Mouse (Mus musculus) lung, postnatal 4 days (tissue): ENCODE data around the gene Bcdin3d.
A peak's percentile ranks its signal among the peaks of the same experiment; 100 is the strongest.
"Not testable (repeated sequence)": the region's sequence is repeated elsewhere in the genome, so short reads cannot be mapped to it uniquely, and the experiment has no call there.

Source experiments
- DNase-seq, 2 experiments: peaks; one replicate each; pipeline ENCODE4 v3.0.0; 2021

Bcdin3d gene

DNA sequence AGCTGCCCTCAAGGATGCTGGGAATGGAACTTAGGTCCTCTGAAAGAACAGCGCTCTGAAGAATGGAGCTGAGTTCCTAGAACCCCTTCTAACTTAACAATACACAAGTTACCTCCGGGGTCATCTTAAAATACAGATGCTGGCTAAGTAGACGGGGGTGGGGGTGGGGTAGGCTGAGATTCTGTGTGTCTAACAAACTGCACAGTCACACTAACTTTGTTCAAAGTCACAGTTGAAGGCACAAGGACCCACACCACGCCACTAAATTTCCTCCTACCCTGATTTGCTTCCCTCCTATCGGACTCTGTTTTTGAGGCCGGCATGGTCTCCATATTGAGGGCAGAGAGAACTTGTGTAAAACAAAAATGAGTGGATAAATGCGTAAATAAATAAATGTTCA is 1.6 kb downstream of the Bcdin3d start:
- no peak for DNase-seq

DNA sequence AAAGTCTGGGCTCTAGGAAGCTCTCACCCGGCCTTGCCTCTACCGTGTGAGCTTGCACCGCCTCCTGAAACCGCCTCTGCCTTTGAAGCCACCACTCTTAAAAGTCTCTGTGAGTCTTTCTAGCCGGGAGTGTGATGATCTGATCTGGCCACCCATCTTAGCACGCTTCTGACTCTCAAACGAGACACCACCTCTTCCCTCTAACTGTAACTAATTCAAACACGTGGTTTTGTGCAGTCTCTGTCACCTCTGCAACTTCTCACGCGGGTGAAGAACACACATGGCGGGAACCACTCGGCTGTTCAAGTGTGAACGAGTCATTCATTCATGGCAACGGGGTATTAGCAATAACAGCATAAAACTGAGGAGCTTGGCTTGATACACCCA is 2.9 kb downstream of the Bcdin3d start:
- no peak for DNase-seq

DNA sequence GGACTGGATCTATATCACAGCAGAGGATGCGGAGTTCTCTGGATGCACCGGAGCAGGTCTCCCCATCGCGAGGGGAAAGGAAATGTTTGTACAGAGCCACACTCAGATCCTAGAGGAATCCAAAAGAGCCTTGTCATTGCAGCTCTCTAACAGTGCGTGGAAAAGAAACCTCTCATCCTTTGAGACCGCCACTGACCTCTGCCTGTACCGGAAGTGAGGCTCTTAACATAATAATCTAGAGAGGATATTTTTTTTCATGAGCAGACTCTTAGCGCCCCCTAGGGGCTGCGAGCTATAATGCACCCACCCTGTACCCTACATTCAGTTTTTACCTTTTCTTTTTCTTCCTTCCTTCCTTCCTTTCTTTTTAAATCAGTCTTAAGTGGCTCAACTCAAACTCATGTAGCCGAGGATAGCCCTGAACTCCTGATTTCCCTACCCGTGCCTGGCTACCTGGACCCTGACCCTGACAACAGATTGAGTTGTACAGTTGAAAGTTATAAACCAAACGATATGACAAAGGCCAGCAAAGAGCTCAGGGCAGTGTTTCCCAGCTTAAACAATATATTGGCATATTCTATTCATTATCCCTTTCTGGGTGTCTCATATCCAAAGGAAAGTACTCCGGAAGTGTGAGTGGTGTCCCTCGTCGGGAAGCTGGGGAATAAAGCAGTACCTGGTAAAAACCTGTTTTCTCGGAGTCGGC is 3.4 kb downstream of the Bcdin3d start:
- DNase-seq = peak; percentile 60 to 73

DNA sequence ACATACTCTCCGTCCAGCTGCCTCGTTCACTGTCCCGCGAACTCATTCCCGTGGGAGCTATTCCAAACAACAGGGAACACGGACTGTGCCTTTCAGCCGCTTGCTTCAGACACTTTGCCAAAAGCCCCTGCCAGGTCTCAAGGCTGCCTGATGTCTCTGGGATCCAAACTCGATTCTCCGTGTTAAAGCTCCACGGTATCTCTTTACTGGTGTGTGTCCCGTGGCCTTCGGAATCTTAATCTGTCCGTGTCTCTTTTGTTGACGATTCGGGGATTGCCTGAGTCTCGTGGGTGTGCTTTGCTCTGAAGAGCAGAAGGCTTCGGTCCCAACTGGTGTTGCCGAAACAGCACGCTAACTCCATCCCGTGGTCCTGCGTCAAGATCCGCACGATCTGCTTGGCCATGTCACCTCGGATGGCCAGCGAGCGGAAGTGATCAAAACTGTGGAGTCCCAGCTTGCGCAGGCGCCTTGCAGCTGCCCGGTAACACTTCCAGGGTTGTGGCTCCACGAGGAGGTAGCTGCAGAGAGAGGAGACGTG is 4.2 kb downstream of the Bcdin3d start:
- no peak for DNase-seq

DNA sequence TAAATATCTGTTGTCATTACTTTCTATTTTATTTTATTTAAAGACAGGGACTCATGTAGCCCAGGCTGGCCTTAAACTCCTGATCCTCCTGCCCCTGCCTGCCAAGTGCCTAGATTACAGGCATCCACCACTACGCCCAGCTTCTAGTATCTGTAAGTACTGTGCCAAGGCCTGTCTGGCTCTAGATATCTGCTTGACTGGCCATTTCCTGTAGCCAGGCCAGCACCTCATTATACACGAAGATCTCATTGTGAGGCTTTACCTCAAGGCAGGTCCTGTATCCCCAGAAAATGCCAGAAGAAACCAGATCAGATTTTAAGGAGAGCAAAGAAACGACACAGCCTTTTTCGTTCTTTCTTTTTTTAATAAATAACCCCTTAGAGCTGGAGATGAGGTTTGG is 4.8 kb downstream of the Bcdin3d start:
- DNase-seq = no peak

DNA sequence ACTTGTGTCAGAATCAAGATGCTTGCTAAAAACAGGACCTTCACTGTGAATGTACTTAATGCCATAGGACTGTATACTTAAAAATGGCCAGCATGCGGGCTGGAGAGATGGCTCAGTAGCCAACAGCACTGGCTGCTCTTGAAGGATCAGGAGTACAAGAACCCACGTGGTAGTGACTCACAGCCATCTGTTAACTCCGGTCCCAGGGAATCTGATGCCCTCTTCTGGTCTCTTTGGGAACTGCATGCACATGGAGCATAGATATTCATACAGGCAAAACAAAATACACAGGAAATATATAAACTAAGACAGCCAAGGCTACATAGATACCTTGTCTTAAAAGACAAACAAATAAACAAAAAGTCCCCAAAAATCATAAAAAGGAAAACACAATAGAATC is 5.5 kb downstream of the Bcdin3d start:
- peak; percentile 67 to 90 for DNase-seq

DNA sequence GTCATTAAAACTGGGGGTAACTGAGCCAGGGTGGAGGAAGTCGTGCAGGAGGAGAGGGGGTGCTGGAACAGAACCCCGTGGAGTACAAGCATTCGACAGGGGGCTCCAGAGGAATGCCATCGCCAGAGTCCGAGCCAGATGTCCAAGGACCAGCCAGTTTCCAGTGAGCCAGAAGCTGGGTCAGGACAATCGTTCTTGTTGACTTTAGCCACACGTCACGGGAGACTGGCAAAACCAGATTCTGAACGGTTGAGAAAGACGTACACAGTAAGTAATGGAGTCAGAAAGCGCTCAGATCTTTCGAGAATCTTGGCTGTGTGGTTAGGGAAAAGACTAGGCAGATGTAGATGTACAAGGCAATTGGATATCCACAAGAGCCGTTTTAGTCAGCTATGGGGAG is 11.3 kb downstream of the Bcdin3d start:
- DNase-seq = peak in 1 of 2 experiments; percentile 43

DNA sequence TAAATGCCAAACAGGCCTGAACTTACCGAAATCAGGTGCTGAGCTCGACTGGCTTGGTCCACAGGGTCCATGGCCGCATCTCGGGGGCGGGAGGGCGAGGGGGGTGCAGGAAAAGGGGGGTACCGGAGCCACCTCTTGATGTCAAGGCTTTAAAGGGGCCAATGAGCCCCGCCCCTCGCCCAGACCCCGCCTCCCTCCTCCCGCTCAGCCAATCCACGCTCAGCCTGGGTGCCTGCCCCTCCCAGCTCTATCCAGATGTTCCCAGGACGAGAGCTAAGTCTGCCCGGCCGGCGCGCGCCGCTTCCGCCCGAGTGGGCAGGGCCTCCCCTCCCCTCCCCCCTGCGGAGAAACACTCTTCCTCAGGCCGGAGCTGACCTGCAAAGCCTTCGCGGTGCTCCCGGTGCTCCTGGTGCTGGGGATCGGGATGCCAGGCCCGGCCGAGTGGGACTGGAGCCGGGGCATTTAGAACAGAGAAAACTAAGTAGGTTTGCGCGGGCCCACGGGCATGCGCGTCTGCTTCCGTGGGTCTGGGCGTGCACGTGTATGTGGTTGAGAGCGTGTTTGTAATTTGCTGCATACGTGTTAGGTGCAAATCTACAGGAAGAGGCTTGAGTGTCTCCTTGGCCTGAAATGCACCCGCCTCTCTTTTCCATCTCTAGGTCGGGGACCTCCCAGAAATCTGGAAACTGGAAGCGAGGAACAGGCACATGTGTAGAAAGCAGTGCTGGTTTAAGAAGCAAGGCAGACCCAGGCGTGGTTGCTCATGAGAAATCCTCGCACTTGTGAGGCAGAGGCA is 16.7 kb downstream of the Bcdin3d start, which contains the start of gene Nckap5l:
Nckap5l (minus strand) TSS at position 143 of the 796 bp plus-strand sequence.
- peak; percentile 95 for DNase-seq

DNA sequence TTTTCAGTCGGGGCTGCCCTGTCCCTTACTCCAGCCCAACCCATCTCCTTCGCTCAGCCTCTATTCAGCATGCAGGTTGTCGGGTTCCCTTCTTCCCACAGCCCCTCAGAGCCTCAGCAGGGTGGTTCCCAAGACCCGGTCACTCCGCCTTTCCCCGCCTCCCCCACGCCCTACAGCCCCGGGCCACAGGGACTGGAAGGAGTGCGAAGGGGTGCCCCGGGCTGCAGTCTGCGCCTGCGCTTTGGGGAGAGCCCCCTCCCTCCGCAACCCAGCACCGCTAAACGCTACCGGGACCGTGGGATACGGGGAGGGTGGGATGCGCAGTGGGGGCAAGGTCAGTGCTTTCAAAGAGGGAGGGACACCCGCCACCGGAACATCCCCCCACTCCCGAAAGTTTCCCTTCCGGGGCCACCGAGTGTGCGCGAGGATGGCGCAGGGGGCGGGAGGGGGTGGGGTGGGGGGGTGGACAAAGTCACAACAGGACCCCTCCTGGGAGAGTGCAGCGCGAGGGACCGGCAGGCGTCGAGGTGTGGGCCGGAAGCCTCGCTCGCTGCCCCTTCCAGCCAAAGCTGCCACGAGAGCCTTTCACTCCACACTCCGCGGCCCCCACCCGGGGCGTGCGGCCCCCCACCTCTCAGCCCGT is 17.4 kb downstream of the Bcdin3d start:
- peak; percentile 75 to 81 for DNase-seq

DNA sequence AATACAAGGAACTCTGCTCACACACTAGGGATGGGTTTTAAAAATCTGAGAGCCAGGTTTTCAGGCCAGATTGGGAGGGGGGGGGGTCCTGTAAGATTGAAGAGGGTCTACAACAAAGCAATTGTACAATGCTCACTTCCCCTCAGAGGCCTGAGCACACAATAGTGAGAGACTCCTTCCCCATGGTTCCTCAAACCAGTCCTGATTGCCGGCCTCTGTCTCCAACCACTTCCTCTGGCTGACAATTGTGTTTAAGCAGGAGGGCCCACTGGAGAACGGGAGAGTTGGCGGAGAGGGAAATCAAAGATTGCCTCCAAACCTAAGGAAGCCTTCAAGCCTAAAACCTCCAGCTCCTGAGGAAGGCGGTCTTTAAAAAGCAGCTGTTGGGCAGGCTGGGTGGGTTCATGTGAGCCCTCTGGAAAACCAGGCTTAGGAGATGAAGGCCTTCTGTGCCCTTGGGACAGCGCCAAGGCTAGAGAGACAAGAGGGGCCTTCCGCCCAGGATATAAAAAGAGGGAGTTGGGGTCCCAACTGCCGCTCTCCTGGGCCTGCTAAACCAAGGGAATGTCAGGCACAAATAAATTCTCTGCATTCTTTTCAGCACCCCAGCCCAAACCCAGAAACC is 18.1 kb downstream of the Bcdin3d start:
- DNase-seq = peak in 1 of 2 experiments; percentile 48

DNA sequence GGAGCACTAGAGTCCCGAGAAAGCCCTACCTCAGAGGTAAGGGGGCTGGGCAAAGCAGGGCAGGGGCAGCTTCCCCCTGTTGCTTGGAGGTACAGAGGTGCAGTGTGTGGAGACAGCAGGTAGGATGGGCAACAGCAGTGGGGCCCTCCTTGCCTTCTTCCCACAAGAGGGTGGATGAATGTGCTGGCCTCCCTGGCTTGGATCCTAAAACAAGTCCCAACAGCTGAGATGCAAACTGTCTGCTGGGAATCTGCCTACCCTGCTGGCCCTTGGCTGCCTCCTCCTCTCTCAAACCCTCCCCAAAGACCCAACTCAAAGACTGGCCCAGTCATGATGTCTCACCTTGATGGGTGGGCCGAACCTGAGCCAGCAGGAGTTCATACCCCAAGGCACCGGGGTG is 19.1 kb downstream of the Bcdin3d start:
- DNase-seq = no peak

DNA sequence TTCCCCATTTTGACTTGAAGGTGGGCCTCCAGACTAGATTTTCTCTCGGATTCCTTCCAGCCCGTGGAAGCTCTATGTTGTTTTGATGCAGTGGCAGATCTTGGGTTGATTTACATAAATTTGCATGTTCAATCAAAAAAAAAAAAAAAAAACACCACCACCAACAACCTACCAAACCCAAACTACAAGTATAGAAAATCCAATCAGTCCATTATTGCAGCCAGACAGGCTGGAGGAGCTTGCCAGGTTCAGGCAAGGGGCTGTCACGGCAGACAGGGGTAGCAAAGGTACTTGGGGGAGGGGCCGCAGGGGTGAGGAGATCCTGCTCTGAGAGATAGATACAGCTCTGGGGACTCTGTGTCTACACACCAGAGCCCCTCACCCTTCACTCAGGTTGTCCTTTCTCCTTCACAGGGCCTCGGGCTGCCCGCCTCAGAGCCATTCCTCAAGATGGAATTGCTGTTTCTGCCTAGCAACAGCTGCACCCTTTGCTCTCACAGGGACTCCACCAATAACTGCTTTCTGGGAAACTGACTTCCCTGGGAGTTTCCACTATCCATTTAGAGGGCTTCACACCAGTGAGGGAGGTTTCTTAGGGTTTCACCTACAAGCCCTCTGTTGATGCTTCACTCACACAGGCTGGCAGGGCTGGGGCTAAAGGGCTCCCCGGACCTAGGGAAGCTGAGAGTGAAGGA is 19.8 kb downstream of the Bcdin3d start:
- DNase-seq = no peak

DNA sequence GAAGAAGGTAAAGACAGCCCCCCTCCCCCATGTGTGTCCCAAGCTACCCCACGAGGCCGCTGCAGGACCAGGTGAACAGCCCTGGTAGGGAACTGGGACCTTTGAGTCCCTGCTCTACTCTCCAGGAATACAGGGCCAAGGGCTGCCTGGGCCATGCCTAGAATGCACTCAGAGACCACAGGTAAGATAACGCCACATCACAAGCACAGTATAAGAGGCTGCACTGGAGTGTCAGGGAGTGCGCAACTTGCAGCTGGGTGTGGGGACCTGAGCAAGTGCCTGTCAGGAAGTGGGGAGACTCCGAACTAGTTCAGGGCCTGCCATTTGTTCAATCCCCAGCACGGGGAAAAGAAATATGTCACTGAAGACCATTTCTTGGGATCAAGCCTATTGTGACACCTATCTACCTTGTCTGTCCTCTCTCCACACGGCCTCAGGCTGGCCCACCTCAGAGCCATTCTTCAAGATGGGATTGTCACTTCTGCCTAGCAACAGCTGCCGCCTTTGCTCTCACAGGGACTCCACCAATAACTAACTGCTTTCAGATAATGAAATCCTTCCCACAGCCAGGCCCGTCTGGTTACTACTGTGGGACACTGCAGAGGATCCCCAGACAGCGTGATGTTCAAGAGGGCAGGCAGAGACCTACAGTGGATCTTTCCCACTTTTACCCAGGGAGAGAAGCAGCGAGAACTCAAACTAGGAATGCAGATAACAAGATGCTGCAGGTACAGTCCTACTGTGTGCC is 21.2 kb downstream of the Bcdin3d start:
- peak; percentile 41 to 71 for DNase-seq

DNA sequence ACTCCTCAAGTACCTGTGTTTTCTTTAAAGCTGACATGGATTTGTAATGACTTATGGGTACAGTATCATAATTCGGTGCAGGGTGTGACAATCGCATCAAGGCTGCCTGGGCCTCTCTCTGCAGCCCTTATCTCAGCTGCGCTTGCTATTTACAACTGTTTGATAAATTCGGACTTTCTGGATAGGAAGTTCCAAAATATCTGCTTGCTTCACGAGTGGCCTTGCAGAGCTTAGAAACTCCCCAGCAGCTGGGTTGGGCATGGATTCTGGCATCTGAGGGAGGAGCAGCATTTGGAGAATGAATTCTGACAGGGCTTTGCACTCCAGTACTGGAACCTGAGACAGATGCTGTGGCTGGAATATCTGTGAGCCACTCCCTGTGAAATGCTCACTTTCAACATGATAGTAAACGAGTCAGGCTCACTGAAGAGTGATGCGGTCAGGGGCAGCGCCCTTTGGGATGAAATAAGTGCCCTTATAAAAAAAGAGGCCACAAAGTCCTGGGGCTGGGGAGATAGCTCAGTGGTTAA is 24.7 kb downstream of the Bcdin3d start:
- no peak for DNase-seq

DNA sequence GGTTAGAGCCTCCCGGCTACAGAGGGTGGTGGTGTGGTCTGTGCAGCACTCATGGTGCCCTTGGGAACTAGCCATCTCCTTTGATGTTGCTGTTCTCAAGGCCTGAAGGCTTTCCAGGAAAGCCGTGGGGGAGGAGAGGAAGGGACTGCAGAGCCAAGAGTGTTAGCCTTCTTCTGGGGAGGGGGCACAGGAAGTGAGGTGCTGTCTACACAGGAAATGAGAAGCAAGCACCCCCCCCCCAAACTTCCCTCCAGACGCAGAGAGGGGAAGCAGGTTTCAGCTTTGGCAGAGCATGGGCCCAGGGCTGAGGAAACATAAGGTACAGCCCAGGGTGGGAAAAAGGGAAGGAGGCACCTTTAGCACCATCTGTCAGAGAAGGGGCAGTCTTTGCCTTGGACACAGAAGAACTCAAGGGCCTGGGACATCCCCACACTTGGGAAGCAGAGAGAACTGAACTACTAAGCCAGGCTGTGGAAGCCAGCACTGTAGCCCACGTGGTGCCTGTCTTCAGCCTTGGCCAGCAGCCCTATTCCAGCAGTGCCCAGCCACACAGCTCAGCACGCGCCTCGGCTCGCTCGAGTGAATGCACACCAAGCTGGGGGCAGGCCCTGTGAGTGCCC is 25.3 kb downstream of the Bcdin3d start:
- peak; percentile 62 to 75 for DNase-seq

DNA sequence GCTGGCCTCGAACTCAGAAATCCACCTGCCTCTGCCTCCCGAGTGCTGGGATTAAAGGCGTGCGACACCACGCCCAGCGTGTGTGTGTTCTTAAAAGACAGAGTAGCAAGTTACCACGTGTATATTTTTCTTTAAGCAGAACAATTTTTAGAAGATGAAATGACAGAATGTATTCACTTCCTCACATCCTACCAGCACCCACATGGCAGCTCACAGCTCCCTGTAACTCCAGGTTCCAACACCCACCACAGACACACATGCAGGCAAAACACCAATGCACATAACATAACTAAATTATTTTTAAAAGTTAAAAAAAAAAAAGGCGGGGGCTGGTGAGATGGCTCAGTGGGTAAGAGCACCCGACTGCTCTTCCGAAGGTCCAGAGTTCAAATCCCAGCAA is 28.4 kb downstream of the Bcdin3d start:
- DNase-seq = not testable (repeated sequence)

DNA sequence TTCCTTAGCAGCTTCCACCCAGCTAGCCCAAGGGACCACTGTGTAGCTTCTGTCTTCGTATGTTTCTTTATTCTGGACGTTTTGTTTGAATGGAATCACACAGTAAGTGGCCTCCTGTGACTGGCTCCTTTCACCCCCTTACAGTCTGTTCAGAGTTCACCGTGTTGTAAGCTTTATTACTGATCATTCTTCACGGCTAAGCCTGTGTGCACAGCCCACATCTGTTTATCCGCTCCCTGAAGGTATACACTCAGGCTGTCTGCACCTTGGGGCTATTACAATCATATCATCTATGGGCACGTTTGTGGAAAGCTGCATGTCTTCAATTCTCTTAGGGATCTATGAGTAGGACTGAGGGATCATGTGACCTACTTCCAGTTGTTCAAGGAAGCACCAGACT is 29.0 kb downstream of the Bcdin3d start:
- DNase-seq = no peak

DNA sequence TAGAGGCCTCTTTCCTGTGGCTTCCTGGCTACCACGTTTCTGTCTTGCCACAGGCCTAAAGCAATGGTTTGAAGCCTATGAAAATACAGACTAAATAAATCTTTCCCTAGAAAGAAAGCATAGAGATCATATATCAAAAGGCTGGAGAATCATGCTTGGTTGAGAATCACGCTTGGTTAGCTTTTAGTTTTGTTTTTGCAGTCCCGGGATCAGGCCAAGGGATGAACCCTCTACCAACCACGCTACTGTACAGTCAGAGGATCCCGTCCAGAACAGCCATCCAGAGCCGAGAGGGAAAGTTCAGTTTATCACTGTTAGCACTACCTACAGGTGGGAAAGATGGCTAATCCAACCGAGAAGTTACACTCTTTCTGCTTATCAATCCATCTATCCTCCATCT is 32.2 kb downstream of the Bcdin3d start:
- DNase-seq = no peak

DNA sequence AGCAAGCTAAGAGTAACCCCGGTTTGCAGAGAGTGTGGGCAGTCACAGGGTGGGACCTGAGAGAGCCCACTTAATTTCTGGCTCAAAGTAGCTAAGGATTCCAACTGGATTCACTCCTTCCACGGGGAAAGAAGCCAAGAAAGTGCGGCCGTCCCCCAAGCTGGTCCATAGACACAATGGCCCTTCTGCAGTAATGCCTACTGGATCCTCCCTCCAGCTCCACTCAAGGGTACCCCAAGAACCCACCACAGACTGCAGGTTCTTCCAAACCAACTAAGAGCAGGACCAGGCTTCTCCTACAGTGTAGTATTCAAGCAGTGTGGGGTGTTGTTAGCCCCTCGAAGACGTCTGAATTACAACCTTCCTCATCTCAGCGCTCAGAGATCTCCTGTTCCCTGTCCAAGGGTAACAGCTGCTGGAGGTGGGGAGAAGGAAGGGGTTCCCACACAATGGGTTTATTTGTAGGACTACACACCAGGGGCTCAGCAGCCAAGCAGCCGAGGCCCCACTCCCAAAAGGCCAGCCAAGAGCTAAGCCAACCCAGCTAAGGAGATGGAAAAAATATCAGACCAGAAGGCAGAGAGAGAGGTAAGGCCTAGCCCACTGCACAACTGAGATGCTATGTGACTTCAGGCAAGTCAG is 33.6 kb downstream of the Bcdin3d start:
- DNase-seq = peak in 1 of 2 experiments; percentile 31

DNA sequence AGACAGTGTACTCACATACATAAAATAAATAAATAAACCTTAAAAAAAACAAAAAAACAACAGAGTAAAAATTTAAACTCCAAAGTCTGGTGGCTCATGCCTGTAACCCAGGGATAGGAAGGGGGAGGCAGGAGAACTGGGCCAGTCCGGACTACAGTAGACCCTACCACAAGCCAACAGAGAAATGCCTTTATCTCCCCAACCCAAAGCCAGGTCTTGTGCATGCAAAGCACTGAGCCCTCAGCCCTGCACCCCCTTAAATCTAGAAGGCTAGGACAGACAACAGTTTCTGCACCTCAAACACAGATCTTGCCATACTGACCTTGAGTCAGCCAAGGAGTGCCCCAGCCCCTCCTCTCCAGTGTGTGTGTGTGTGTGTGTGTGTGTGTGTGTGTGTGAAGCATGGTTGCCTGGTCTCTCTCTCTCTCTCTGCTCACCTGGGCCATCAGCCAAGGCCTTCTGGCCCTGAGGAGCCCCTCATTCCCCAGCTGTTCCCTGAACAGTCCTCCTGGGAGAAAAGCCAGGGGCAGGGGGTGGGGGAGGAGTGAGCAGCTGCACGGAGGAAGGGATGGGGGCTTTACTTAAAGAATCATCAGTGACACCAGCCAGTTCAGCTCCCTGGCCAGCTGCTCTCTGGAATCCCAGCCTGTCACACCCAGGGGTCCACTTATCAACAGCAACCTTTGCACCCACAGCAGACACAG is 34.3 kb downstream of the Bcdin3d start:
- DNase-seq = peak; percentile 63 to 87
